Mouse (Mus musculus) naive thymus-derived CD4-positive, alpha-beta T cell, adult 2 months (primary cell): ENCODE results near the gene H2-T23.
"Not testable (repeated sequence)": the region's sequence is repeated elsewhere in the genome, so short reads cannot be mapped to it uniquely, and the experiment has no call there.

Experiments used
- DNase-seq: peaks from one replicate; pipeline ENCODE4 v3.0.0-alpha.2; 2011; ENCODE audit warnings: low read depth

H2-T23 gene

DNA sequence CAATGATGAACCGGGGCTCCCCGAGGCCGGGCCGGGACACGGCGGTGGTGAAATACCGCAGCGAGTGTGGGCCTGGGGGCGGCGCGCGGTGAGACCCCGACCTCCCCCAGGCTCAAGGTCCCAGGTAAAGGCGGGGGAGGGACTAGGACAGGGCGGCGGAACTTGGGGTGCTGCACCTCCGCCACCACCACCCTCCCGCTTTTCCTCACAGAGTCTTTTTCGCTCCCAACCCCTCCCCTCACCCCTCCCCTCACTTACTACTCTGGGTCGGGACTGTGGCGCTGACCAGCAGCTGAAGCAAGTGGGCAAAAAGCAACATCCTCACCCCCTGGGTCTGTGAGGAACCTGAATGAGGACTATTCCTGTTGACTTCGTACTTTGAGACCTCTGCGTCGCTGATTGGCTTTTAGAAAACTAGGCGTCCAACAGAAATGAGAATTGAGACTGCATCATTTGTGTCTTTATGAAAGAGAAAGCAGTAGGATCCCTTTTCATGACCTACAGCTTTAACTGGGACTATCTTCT, at the start of gene H2-T23:
H2-T23 (minus strand) TSS at position 505 of the 525 bp plus-strand sequence.
- peak; percentile 84 for DNase-seq

DNA sequence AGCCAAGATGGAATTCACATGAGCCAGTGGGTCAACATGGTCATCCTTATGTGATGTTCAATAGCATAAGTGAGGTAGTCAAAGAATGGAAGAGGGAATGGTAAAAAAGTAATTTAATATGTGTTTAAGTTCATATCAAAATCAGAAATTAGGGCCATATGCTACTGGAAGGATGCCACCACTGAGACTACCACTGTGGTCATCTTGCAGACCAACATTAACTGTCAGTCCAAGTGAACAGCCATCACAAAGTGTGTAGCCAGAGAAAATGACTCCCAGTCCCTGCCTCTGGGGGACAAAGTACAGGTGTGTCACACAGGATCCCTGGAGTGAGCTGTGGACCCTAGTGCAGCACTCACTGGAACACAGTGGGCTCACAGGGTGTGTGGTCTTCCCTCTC, 49.2 kb upstream of the H2-T23 start:
- DNase-seq: not testable (repeated sequence)

DNA sequence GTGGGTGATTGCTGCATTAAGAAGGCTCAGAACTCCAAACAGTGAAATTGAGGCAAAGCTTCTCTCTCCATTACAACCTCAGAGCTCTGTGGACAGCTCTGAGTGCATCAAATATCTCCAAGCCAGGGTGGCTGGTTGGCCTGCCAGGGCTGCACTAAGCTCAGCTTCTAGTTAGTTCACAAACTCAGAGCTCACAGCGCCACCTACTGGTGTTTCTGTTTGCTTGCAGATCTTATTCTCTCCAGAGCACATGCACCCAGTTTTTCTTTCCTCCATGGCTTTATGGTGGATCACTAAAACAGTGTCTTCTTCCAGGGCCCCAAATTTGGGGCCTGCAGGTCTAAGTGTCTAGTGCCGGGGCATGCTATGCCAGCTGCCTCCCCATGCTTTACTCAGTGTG, 28.2 kb upstream of the H2-T23 start:
- peak; percentile 93 for DNase-seq

- DNase-seq: not testable (repeated sequence)
Observed at GRCm38 (mm10) chr17:36058362-36058761, 25.7 kb upstream of the H2-T23 start, which contains the start of gene Gm11127. Gene Gm11127 (minus strand): TSS chr17:36058371.

DNA sequence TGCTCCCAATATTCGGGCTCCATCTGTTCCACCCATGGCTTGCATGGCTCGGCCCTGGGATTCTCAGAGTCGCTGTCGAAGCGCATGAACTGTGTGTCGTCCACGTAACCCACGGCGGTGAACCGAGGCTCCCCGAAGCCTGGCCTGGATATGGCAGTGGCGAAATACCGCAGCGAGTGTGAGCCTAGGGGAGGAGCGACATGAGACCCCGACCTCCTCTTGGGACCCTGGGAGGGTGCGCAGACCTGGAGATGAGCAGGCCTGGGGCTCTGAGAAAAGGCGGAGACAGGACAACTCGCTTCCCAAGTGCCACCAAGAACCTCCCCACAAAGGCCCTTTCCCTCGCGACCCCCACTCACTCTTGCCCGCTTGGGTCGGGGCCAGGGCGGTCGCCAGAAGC, 25.3 kb upstream of the H2-T23 start:
- DNase-seq: not testable (repeated sequence)

- DNase-seq: no peak
Observed at GRCm38 (mm10) chr17:36043286-36043685, 10.6 kb upstream of the H2-T23 start.

DNA sequence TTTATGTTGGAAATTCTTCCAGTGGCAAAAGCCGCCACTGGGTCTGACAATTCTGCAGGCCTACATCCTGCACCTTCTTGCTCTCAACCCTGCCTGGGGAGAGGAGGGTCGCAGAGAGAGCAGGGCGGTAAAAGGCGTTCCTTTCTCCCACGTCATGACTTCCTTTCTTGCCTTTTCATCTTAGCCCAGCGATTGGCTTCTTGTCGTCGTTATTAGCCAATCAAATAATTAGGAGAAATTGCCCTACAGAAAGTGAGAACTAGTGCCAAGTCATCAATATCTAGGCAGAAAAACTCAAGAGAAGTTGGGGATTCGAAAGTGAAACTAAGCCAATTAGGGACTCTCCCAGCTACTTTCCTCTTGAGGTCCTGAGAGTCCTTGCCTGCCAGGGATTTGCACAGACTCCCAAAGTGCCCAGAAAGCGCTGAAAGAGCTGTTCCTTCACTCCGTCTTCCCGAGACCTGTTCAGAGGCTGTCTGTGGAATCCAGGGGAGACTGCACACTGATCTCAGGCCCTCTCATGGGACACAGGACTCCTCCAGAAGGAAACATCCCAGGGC, 10.0 kb upstream of the H2-T23 start, which contains the start of the genes H2-T22 and Gm6034:
H2-T22 (minus strand) TSS at position 138 of the 560 bp plus-strand sequence.
Gm6034 (plus strand) TSS at position 352 of the 560 bp plus-strand sequence.
- DNase-seq: peak; percentile 96

- not testable (repeated sequence) for DNase-seq
Observed at GRCm38 (mm10) chr17:36042055-36042454, 9.4 kb upstream of the H2-T23 start.

- DNase-seq: not testable (repeated sequence)
Observed at GRCm38 (mm10) chr17:36040604-36041003, 7.9 kb upstream of the H2-T23 start.

DNA sequence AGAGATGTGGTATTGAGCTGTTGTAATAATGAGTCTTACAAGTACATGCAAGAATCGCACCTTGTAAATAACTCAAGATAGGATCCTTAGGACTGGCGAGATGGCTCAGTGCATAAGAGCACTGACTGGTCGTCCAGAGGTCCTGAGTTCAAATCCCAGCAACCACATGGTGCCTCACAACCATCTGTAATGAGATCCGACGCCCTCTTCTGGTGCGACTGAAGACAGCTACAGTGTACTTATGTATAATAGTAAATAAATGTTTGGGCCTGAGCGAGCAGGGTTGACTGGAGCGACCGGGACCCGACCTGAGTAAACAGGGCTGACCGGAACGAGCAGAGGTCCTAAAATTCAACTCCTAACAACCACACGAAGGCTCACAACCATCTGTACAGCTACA, 3.5 kb upstream of the H2-T23 start:
- DNase-seq: peak; percentile 27

GRCm38 (mm10) chr17:36035010-36035638, 2.5 kb upstream of the H2-T23 start:
- peak; percentile 76 for DNase-seq

DNA sequence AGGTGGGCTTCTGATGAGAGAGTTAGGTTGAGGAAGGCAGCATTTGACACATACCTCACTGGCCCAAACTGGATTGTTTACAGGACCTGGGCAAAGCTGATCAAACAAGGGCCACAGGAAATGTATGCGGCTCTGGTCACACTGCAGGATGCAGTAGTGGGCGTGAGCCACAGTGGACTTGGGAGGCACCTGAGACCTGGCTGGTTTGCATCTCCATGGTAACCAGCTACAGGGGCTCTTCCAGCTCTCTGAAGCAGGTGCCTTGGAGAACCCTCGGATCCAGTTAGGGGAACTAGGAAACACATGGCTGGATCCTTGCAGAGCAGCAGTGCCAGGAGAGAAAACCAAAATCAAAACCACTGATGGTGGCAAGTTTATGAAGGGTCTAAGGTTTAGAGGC, 1.9 kb upstream of the H2-T23 start:
- DNase-seq: not testable (repeated sequence)

GRCm38 (mm10) chr17:36031583-36032331, 898 bp downstream of the H2-T23 start:
- DNase-seq: peak; percentile 72

GRCm38 (mm10) chr17:36030703-36031582, 1.7 kb downstream of the H2-T23 start:
- DNase-seq: not testable (repeated sequence)

DNA sequence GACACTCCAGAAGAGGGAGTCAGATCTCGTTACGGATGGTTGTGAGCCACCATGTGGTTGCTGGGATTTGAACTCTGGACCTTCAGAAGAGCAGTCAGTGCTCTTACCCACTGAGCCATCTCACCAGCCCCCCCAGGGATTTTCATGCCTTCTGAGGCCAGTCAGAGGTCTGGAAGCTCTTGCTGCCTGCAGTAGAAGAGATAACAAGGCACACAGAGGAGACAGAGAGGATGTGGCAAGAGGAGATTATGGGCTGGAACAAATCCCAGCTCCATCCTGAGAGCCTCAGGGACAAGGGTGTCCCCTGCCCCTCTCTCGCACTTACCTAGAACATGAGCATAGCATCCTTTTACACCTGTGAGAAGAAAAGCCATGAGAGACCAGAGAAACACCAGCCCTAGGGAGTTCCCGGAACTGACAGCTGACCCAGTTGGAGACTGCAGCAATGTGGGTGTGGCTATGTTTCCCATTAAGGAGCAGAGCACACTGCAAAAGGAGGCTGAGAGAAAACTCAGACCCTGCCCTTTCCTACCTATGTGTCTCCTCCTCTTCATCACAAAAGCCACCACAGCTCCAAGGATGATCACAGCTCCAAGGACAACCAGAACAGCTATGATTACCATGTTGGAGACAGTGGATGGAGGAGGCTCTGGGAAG, 2.5 kb downstream of the H2-T23 start:
- DNase-seq: not testable (repeated sequence)

DNA sequence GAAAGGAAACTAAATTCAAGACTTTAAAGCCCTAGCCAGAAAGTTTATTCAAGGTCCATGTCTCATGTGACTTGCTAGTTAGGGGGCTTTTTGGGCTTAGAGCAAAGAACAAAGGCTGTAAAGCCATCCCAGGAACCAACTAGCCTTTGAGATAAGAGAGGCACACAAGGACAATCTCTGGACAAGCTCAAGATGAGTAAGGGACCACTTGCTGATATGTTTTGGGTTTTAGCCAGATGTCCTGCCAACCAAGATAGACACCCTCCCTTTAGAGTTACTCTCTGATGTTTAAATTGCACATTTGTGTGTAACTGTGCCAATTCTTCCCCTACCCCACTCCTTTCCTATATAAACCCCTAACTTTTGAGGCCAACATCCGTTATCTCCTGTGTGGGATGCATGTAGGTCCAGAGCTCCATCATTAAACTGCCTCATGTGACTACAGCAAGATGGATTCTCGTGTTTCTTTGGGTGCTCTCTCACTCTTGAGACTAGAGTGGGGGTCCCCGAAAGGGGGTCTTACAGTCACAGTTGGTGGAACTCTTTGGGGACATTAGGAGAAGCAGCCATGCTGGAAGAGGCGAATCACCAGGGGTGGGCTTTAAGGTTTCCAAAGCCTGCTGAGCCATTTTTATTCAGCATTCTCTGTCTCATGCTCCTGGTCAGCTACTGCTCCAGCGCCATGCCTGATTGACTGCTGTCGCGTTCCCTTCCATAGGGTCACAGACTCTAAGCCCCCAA, 3.6 kb downstream of the H2-T23 start:
- DNase-seq: no peak

DNA sequence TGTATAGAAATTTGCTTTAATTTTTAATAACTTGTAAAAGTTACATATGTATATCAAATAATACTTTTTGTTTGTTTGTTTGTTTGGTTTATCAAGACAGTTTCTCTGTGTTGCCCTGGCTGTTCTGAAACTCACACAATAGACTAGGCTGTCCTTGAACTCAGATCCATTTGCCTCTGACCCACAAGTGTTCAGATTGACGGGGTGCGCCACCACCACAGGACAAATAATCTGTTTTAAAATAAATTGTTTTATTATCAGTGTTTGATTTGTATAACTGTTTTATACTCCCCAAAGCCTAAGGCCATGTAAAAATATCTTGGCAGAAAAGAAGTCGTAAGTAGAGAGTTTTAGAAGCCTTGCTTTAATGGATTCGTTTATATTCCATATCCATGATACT, 5.0 kb downstream of the H2-T23 start:
- no peak for DNase-seq

DNA sequence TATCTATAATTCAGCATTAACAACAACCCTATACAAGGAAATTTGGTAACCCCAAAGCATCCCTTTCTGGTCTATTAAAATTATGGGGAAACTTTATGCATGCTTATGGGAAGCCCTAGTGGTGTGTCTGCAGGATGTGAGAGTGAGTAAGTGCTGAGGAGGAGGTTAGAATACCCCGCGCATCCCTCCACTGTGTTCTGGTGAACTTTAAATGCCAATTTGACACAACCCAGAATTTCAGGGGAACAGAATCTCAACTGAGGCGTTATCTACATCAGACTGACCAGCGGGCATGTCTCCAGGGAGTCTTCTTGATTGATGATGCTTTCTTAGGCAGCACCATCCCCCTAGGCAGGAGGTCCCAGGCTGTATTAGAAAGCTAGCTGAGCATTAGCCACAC, 6.8 kb downstream of the H2-T23 start:
- no peak for DNase-seq

- DNase-seq: no peak
Observed at GRCm38 (mm10) chr17:36025197-36025596, 7.5 kb downstream of the H2-T23 start.
